Mouse (Mus musculus): ENCODE data around the gene Adamtsl3. TPM values are rescaled to one million over a fixed set of nuclear protein-coding genes. Genes with fewer than 3 reads are reported as not detected.

The Adamtsl3 gene
- polyA plus RNA-seq, 1 experiment = 5.1 TPM

- Histone ChIP-seq H3K27me3 (ENCODE audit: control insufficient read depth, insufficient read depth, insufficient read length) (no peaks in the 10 kb centered on the region), H3K79me3 (ENCODE audit: low read depth) (no peaks in the 10 kb centered on the region), H3K79me2 (ENCODE audit: control insufficient read depth, insufficient read depth) (no peaks in the 10 kb centered on the region), H3ac (ENCODE audit: control insufficient read depth, insufficient read length, low read depth) (no peak overlapping the region), H3K36me3 (ENCODE audit: control insufficient read depth, insufficient read depth) (no peaks in the 10 kb centered on the region), H3K4me3 (ENCODE audit: insufficient read depth, poor library complexity, severe bottlenecking) (no peak overlapping the region)
- TF ChIP-seq CEBPB (IDR thresholded peaks at IDR 0.05; ENCODE audit: low read depth) = no peak
- TF ChIP-seq MAX (IDR thresholded peaks at IDR 0.05) = no peak
- TF ChIP-seq MYOG (IDR thresholded peaks at IDR 0.05; ENCODE audit: control insufficient read depth, extremely low read depth, insufficient read length) = no peak
- TF ChIP-seq USF1 (IDR thresholded peaks at IDR 0.05; ENCODE audit: low read depth) = no peak
- no peak for TF ChIP-seq MYOD1 (IDR thresholded peaks at IDR 0.05; ENCODE audit: control insufficient read depth, insufficient read length, low read depth)
- TF ChIP-seq CTCF (IDR thresholded peaks at IDR 0.05; ENCODE audit: control insufficient read depth, insufficient read depth, insufficient read length) = no peak
- TF ChIP-seq FOSL1 (IDR thresholded peaks at IDR 0.05; ENCODE audit: insufficient read depth, low read length, poor library complexity, severe bottlenecking) = no peak
Observed at GRCm38 (mm10) chr7:82552005-82552404, 216.5 kb downstream of the Adamtsl3 start.

GRCm38 (mm10) chr7:82555803-82556202, 220.3 kb downstream of the Adamtsl3 start:
- no peak overlapping the region for H3K4me3 ChIP-seq (ENCODE audit: insufficient read depth, poor library complexity, severe bottlenecking)
- TF ChIP-seq MAX (IDR thresholded peaks at IDR 0.05) = no peak
- no peak for TF ChIP-seq MYOD1 (IDR thresholded peaks at IDR 0.05; ENCODE audit: control insufficient read depth, insufficient read length, low read depth)
- no peak for TF ChIP-seq FOSL1 (IDR thresholded peaks at IDR 0.05; ENCODE audit: insufficient read depth, low read length, poor library complexity, severe bottlenecking)
- no peak for TF ChIP-seq CTCF (IDR thresholded peaks at IDR 0.05; ENCODE audit: control insufficient read depth, insufficient read depth, insufficient read length)
- TF ChIP-seq CEBPB (IDR thresholded peaks at IDR 0.05; ENCODE audit: low read depth) = no peak
- TF ChIP-seq USF1 (IDR thresholded peaks at IDR 0.05; ENCODE audit: low read depth) = no peak
- no peak for TF ChIP-seq MYOG (IDR thresholded peaks at IDR 0.05; ENCODE audit: control insufficient read depth, extremely low read depth, insufficient read length)
- H3ac ChIP-seq (ENCODE audit: control insufficient read depth, insufficient read length, low read depth) = no peak overlapping the region
- no peaks in the 10 kb centered on the region for H3K27me3 ChIP-seq (ENCODE audit: control insufficient read depth, insufficient read depth, insufficient read length)
- no peaks in the 10 kb centered on the region for H3K79me3 ChIP-seq (ENCODE audit: low read depth)
- H3K79me2 ChIP-seq (ENCODE audit: control insufficient read depth, insufficient read depth) = no peaks in the 10 kb centered on the region
- no peaks in the 10 kb centered on the region for H3K36me3 ChIP-seq (ENCODE audit: control insufficient read depth, insufficient read depth)

GRCm38 (mm10) chr7:82556417-82556816, 220.9 kb downstream of the Adamtsl3 start:
- Histone ChIP-seq H3ac (ENCODE audit: control insufficient read depth, insufficient read length, low read depth) (no peak overlapping the region), H3K36me3 (ENCODE audit: control insufficient read depth, insufficient read depth) (no peaks in the 10 kb centered on the region), H3K79me2 (ENCODE audit: control insufficient read depth, insufficient read depth) (no peaks in the 10 kb centered on the region), H3K4me3 (ENCODE audit: insufficient read depth, poor library complexity, severe bottlenecking) (no peak overlapping the region), H3K27me3 (ENCODE audit: control insufficient read depth, insufficient read depth, insufficient read length) (no peaks in the 10 kb centered on the region), H3K79me3 (ENCODE audit: low read depth) (no peaks in the 10 kb centered on the region)
- no peak for TF ChIP-seq USF1 (IDR thresholded peaks at IDR 0.05; ENCODE audit: low read depth)
- no peak for TF ChIP-seq CEBPB (IDR thresholded peaks at IDR 0.05; ENCODE audit: low read depth)
- no peak for TF ChIP-seq MYOG (IDR thresholded peaks at IDR 0.05; ENCODE audit: control insufficient read depth, extremely low read depth, insufficient read length)
- no peak for TF ChIP-seq FOSL1 (IDR thresholded peaks at IDR 0.05; ENCODE audit: insufficient read depth, low read length, poor library complexity, severe bottlenecking)
- TF ChIP-seq MAX (IDR thresholded peaks at IDR 0.05) = no peak
- TF ChIP-seq CTCF (IDR thresholded peaks at IDR 0.05; ENCODE audit: control insufficient read depth, insufficient read depth, insufficient read length) = no peak
- no peak for TF ChIP-seq MYOD1 (IDR thresholded peaks at IDR 0.05; ENCODE audit: control insufficient read depth, insufficient read length, low read depth)

- Histone ChIP-seq H3K4me3 (ENCODE audit: insufficient read depth, poor library complexity, severe bottlenecking) (no peak overlapping the region), H3K36me3 (ENCODE audit: control insufficient read depth, insufficient read depth) (no peaks in the 10 kb centered on the region), H3K79me2 (ENCODE audit: control insufficient read depth, insufficient read depth) (no peaks in the 10 kb centered on the region), H3ac (ENCODE audit: control insufficient read depth, insufficient read length, low read depth) (no peak overlapping the region), H3K27me3 (ENCODE audit: control insufficient read depth, insufficient read depth, insufficient read length) (no peaks in the 10 kb centered on the region), H3K79me3 (ENCODE audit: low read depth) (no peaks in the 10 kb centered on the region)
- no peak for TF ChIP-seq CTCF (IDR thresholded peaks at IDR 0.05; ENCODE audit: control insufficient read depth, insufficient read depth, insufficient read length)
- TF ChIP-seq USF1 (IDR thresholded peaks at IDR 0.05; ENCODE audit: low read depth) = no peak
- TF ChIP-seq MYOG (IDR thresholded peaks at IDR 0.05; ENCODE audit: control insufficient read depth, extremely low read depth, insufficient read length) = no peak
- TF ChIP-seq FOSL1 (IDR thresholded peaks at IDR 0.05; ENCODE audit: insufficient read depth, low read length, poor library complexity, severe bottlenecking) = no peak
- TF ChIP-seq MYOD1 (IDR thresholded peaks at IDR 0.05; ENCODE audit: control insufficient read depth, insufficient read length, low read depth) = no peak
- TF ChIP-seq CEBPB (IDR thresholded peaks at IDR 0.05; ENCODE audit: low read depth) = no peak
- no peak for TF ChIP-seq MAX (IDR thresholded peaks at IDR 0.05)
Observed at GRCm38 (mm10) chr7:82557111-82557510, 221.6 kb downstream of the Adamtsl3 start.

GRCm38 (mm10) chr7:82566688-82567087, 231.2 kb downstream of the Adamtsl3 start:
- Histone ChIP-seq H3ac (ENCODE audit: control insufficient read depth, insufficient read length, low read depth) (no peak overlapping the region), H3K79me3 (ENCODE audit: low read depth) (no peaks in the 10 kb centered on the region), H3K36me3 (ENCODE audit: control insufficient read depth, insufficient read depth) (no peaks in the 10 kb centered on the region), H3K27me3 (ENCODE audit: control insufficient read depth, insufficient read depth, insufficient read length) (no peaks in the 10 kb centered on the region), H3K79me2 (ENCODE audit: control insufficient read depth, insufficient read depth) (no peaks in the 10 kb centered on the region), H3K4me3 (ENCODE audit: insufficient read depth, poor library complexity, severe bottlenecking) (no peak overlapping the region)
- no peak for TF ChIP-seq MAX (IDR thresholded peaks at IDR 0.05)
- no peak for TF ChIP-seq MYOG (IDR thresholded peaks at IDR 0.05; ENCODE audit: control insufficient read depth, extremely low read depth, insufficient read length)
- no peak for TF ChIP-seq CTCF (IDR thresholded peaks at IDR 0.05; ENCODE audit: control insufficient read depth, insufficient read depth, insufficient read length)
- TF ChIP-seq MYOD1 (IDR thresholded peaks at IDR 0.05; ENCODE audit: control insufficient read depth, insufficient read length, low read depth) = no peak
- TF ChIP-seq FOSL1 (IDR thresholded peaks at IDR 0.05; ENCODE audit: insufficient read depth, low read length, poor library complexity, severe bottlenecking) = no peak
- no peak for TF ChIP-seq USF1 (IDR thresholded peaks at IDR 0.05; ENCODE audit: low read depth)
- no peak for TF ChIP-seq CEBPB (IDR thresholded peaks at IDR 0.05; ENCODE audit: low read depth)

- no peak for TF ChIP-seq MYOG (IDR thresholded peaks at IDR 0.05; ENCODE audit: control insufficient read depth, extremely low read depth, insufficient read length)
- no peak for TF ChIP-seq USF1 (IDR thresholded peaks at IDR 0.05; ENCODE audit: low read depth)
- TF ChIP-seq MYOD1 (IDR thresholded peaks at IDR 0.05; ENCODE audit: control insufficient read depth, insufficient read length, low read depth) = no peak
- no peak for TF ChIP-seq FOSL1 (IDR thresholded peaks at IDR 0.05; ENCODE audit: insufficient read depth, low read length, poor library complexity, severe bottlenecking)
- TF ChIP-seq MAX (IDR thresholded peaks at IDR 0.05) = no peak
- no peak for TF ChIP-seq CEBPB (IDR thresholded peaks at IDR 0.05; ENCODE audit: low read depth)
- Histone ChIP-seq H3K79me3 (ENCODE audit: low read depth) (no peaks in the 10 kb centered on the region), H3K36me3 (ENCODE audit: control insufficient read depth, insufficient read depth) (no peaks in the 10 kb centered on the region), H3ac (ENCODE audit: control insufficient read depth, insufficient read length, low read depth) (no peak overlapping the region), H3K79me2 (ENCODE audit: control insufficient read depth, insufficient read depth) (no peaks in the 10 kb centered on the region), H3K4me3 (ENCODE audit: insufficient read depth, poor library complexity, severe bottlenecking) (no peak overlapping the region), H3K27me3 (ENCODE audit: control insufficient read depth, insufficient read depth, insufficient read length) (no peaks in the 10 kb centered on the region)
Observed at GRCm38 (mm10) chr7:82567811-82568210, 232.3 kb downstream of the Adamtsl3 start.

Data from C2C12 (cell line).